Mouse (Mus musculus): ENCODE measurements around the gene Zfp618. TPM values are rescaled to one million over a fixed set of nuclear protein-coding genes. Genes with fewer than 3 reads are reported as not detected.

Zfp618 gene
- total and polyA plus RNA-seq, 3 experiments: 0.05 TPM; not detected in 2

- no peak for ATAC-seq (ENCODE audit: extremely low read depth, insufficient number of reproducible peaks, low FRiP score, poor library complexity, severe bottlenecking)
- no peak overlapping the region for H3K4me3 ChIP-seq (ENCODE audit: low read depth, low read length)
- TF ChIP-seq CTCF (IDR thresholded peaks at IDR 0.05; ENCODE audit: low read depth, low read length) (no peak), TAL1 (conservative IDR thresholded peaks at IDR 0.05; ENCODE audit: low read depth, low read length) (no peak), GATA2 (IDR thresholded peaks at IDR 0.05; ENCODE audit: borderline replicate concordance, low read depth, low read length) (no peak), POLR2AphosphoS5 (IDR thresholded peaks at IDR 0.05; ENCODE audit: insufficient replicate concordance, low read depth, low read length) (no peak), GATA1 (IDR thresholded peaks at IDR 0.05; ENCODE audit: borderline replicate concordance, low read length) (no peak)
- DNase-seq (ENCODE audit: low spot score): no peak
- no peaks in the 10 kb centered on the region for H3K36me3 ChIP-seq (replicated peaks)
- peaks cover 83% of the 10 kb centered on the region for H3K9me3 ChIP-seq (replicated peaks)
- H3K27me3 ChIP-seq (ENCODE audit: insufficient read depth, low read length): no peaks in the 10 kb centered on the region
- no peaks in the 10 kb centered on the region for H3K4me1 ChIP-seq (ENCODE audit: insufficient read depth, low read depth, low read length)
These were observed 9.5 kb downstream of the Zfp618 start for GRCm38 (mm10) chr4:62974901-62975300.

DNA sequence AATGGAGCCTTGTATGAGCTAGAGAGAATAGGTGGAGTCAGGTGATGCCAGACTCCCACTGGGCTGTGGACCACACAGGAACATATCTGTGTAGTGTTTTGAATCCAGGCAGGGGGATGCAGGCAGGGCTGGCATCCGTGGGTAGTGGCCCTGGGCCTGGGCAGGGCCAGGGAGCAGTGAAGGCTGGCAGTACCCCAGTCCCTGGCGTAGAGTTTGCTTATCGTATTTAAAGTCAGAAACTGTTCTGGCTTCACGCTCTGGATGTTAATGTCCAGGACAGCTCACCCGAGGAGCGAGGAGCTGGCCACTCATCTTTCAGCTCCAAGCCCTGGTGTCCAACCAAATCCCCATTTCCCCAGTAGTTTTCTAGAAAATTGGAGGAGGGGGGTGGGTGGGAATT lies 10.2 kb downstream of the Zfp618 start:
- Histone ChIP-seq H3K4me3 (ENCODE audit: low read depth, low read length) (no peak overlapping the region), H3K4me1 (ENCODE audit: insufficient read depth, low read depth, low read length) (no peaks in the 10 kb centered on the region), H3K27me3 (ENCODE audit: insufficient read depth, low read length) (no peaks in the 10 kb centered on the region), H3K36me3 (replicated peaks) (no peaks in the 10 kb centered on the region), H3K9me3 (replicated peaks) (peaks cover 83% of the 10 kb centered on the region)
- ATAC-seq (ENCODE audit: extremely low read depth, insufficient number of reproducible peaks, low FRiP score, poor library complexity, severe bottlenecking) (no peak), DNase-seq (ENCODE audit: low spot score) (no peak)
- TF ChIP-seq GATA2 (IDR thresholded peaks at IDR 0.05; ENCODE audit: borderline replicate concordance, low read depth, low read length) (no peak), TAL1 (conservative IDR thresholded peaks at IDR 0.05; ENCODE audit: low read depth, low read length) (no peak)

- Histone ChIP-seq H3K9me3 (replicated peaks) (peaks cover 78% of the 10 kb centered on the region), H3K27me3 (ENCODE audit: insufficient read depth, low read length) (no peaks in the 10 kb centered on the region)
- TF ChIP-seq TAL1 (conservative IDR thresholded peaks at IDR 0.05; ENCODE audit: low read depth, low read length) (no peak), POLR2AphosphoS5 (IDR thresholded peaks at IDR 0.05; ENCODE audit: insufficient replicate concordance, low read depth, low read length) (no peak), CTCF (IDR thresholded peaks at IDR 0.05; ENCODE audit: low read depth, low read length) (no peak), GATA2 (IDR thresholded peaks at IDR 0.05; ENCODE audit: borderline replicate concordance, low read depth, low read length) (no peak), GATA1 (IDR thresholded peaks at IDR 0.05; ENCODE audit: borderline replicate concordance, low read length) (no peak)
These were observed 12.1 kb downstream of the Zfp618 start for GRCm38 (mm10) chr4:62977454-62977853.

GRCm38 (mm10) chr4:62978501-62978911 lies 13.1 kb downstream of the Zfp618 start:
- ATAC-seq (ENCODE audit: extremely low read depth, insufficient number of reproducible peaks, low FRiP score, poor library complexity, severe bottlenecking) (no peak), DNase-seq (ENCODE audit: low spot score) (no peak)
- Histone ChIP-seq H3K4me3 (ENCODE audit: low read depth, low read length) (no peak overlapping the region), H3K36me3 (replicated peaks) (no peaks in the 10 kb centered on the region), H3K9me3 (replicated peaks) (peaks cover 69% of the 10 kb centered on the region), H3K4me1 (ENCODE audit: insufficient read depth, low read depth, low read length) (no peaks in the 10 kb centered on the region), H3K27me3 (ENCODE audit: insufficient read depth, low read length) (no peaks in the 10 kb centered on the region)
- TF ChIP-seq GATA1 (IDR thresholded peaks at IDR 0.05; ENCODE audit: borderline replicate concordance, low read length) (no peak), CTCF (IDR thresholded peaks at IDR 0.05; ENCODE audit: low read depth, low read length) (no peak), POLR2AphosphoS5 (IDR thresholded peaks at IDR 0.05; ENCODE audit: insufficient replicate concordance, low read depth, low read length) (no peak), TAL1 (conservative IDR thresholded peaks at IDR 0.05; ENCODE audit: low read depth, low read length) (no peak), GATA2 (IDR thresholded peaks at IDR 0.05; ENCODE audit: borderline replicate concordance, low read depth, low read length) (no peak)

More at GRCm38 (mm10) chr4:62977454-62977853, 12.1 kb downstream of the Zfp618 start:
- DNase-seq (ENCODE audit: low spot score) (no peak), ATAC-seq (ENCODE audit: extremely low read depth, insufficient number of reproducible peaks, low FRiP score, poor library complexity, severe bottlenecking) (no peak)
- H3K4me3 ChIP-seq (ENCODE audit: low read depth, low read length): no peak overlapping the region
- H3K4me1 ChIP-seq (ENCODE audit: insufficient read depth, low read depth, low read length): no peaks in the 10 kb centered on the region
- H3K36me3 ChIP-seq (replicated peaks): no peaks in the 10 kb centered on the region

DNA sequence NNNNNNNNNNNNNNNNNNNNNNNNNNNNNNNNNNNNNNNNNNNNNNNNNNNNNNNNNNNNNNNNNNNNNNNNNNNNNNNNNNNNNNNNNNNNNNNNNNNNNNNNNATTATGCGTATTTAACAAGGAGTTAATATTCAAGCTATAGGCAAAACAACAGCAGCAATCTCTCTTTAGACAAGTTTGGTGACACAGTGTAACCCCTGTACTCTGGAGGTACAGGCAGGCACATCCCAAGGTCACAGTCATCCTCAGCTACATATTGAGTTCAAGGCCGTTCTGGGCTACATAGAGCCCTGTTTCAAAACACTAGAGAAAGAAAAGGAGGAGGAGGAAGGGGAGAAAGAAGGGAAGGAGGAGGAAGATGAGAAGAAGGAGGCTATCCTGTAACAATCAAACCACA lies 16.2 kb downstream of the Zfp618 start:
- ATAC-seq (ENCODE audit: extremely low read depth, insufficient number of reproducible peaks, low FRiP score, poor library complexity, severe bottlenecking) (no peak), DNase-seq (ENCODE audit: low spot score) (no peak)
- peaks cover 45% of the 10 kb centered on the region for H3K9me3 ChIP-seq (replicated peaks)
- TF ChIP-seq CTCF (IDR thresholded peaks at IDR 0.05; ENCODE audit: low read depth, low read length) (no peak), GATA1 (IDR thresholded peaks at IDR 0.05; ENCODE audit: borderline replicate concordance, low read length) (no peak), TAL1 (conservative IDR thresholded peaks at IDR 0.05; ENCODE audit: low read depth, low read length) (no peak), GATA2 (IDR thresholded peaks at IDR 0.05; ENCODE audit: borderline replicate concordance, low read depth, low read length) (no peak), POLR2AphosphoS5 (IDR thresholded peaks at IDR 0.05; ENCODE audit: insufficient replicate concordance, low read depth, low read length) (no peak)
- no peaks in the 10 kb centered on the region for H3K27me3 ChIP-seq (ENCODE audit: insufficient read depth, low read length)
- H3K36me3 ChIP-seq (replicated peaks): no peaks in the 10 kb centered on the region
- no peaks in the 10 kb centered on the region for H3K4me1 ChIP-seq (ENCODE audit: insufficient read depth, low read depth, low read length)
- H3K4me3 ChIP-seq (ENCODE audit: low read depth, low read length): no peak overlapping the region

DNA sequence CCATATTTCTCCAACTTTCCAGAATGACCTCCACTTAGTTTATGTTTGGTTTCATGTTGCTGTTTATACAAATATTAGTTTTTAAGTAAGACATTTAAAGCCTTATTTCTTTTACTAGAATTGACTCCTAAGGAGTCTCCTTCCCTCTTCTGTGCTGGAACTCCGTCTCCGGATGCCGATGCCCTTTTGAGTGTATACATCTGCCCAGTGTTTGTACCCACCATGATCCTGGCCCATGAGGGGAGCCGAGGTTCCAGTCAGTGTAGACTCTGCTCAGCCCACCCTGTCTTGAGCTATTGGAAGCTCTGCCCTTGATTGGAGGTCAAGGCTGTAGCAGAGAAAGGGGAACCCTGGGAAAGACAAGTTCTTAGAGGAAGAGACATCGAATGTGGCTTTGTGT lies 18.2 kb downstream of the Zfp618 start:
- Histone ChIP-seq H3K4me1 (ENCODE audit: insufficient read depth, low read depth, low read length) (no peaks in the 10 kb centered on the region), H3K4me3 (ENCODE audit: low read depth, low read length) (no peak overlapping the region), H3K27me3 (ENCODE audit: insufficient read depth, low read length) (no peaks in the 10 kb centered on the region), H3K9me3 (replicated peaks) (peaks cover 29% of the 10 kb centered on the region), H3K36me3 (replicated peaks) (no peaks in the 10 kb centered on the region)
- DNase-seq (ENCODE audit: low spot score) (no peak), ATAC-seq (ENCODE audit: extremely low read depth, insufficient number of reproducible peaks, low FRiP score, poor library complexity, severe bottlenecking) (no peak)
- TF ChIP-seq POLR2AphosphoS5 (IDR thresholded peaks at IDR 0.05; ENCODE audit: insufficient replicate concordance, low read depth, low read length) (no peak), TAL1 (conservative IDR thresholded peaks at IDR 0.05; ENCODE audit: low read depth, low read length) (no peak), GATA1 (IDR thresholded peaks at IDR 0.05; ENCODE audit: borderline replicate concordance, low read length) (no peak), GATA2 (IDR thresholded peaks at IDR 0.05; ENCODE audit: borderline replicate concordance, low read depth, low read length) (no peak), CTCF (IDR thresholded peaks at IDR 0.05; ENCODE audit: low read depth, low read length) (no peak)

Measured in G1E (cell line).